Mouse (Mus musculus): Measurements from ENCODE around the gene Fam163a. TPM values are rescaled to one million over a fixed set of nuclear protein-coding genes. Genes with fewer than 3 reads are reported as not detected.

The Fam163a gene
- total RNA-seq, 2 experiments from 2014 or later = 4.6 to 6.1 TPM

DNA sequence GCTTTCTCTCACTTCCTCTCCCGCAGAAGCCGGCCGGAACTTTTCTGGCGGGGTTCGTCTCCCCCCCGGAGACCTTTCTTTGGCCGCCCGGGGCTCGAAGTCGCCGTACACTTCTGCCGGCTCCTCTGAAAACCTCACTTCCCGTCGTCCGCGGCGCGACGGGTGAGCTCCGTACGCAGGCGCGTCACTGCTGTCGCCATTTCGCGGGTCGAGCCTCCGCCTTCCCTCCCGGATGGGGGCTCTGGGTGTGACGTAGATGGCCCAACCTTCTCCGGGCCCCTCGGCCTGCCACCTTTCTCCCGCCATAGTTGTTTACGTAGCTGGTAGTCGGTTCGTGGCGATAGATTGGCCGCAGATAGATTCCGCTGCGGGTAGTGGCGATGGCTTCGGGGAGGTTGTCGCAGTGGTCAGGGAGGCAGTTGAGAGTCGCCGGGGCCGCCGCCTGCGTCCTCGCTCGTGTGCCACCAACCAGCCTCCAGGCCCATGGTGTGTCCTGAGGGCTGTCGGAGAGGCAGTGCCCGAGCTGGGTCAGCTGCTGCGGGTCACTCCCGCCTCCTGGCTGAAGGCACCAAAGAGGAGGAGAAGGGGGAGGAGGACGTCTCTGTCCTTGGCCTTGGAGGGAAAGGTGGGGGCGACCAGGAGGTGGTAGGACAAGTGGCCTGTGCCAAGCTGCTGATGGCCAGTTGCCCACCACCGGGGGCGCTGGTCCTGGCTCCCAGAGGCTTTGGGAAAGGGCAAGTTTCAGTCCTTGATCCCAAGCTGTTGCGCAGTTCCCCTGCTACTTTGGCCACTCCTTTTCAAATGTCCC lies 168.7 kb downstream of the Fam163a start, which contains the start of gene Tor1aip1:
Gene Tor1aip1 (minus strand): TSS at position 551 of the 808 bp plus-strand sequence.
- intact Hi-C loops (cut with DNase I) = no loop called here
- peak; percentile 98 for DNase-seq

DNA sequence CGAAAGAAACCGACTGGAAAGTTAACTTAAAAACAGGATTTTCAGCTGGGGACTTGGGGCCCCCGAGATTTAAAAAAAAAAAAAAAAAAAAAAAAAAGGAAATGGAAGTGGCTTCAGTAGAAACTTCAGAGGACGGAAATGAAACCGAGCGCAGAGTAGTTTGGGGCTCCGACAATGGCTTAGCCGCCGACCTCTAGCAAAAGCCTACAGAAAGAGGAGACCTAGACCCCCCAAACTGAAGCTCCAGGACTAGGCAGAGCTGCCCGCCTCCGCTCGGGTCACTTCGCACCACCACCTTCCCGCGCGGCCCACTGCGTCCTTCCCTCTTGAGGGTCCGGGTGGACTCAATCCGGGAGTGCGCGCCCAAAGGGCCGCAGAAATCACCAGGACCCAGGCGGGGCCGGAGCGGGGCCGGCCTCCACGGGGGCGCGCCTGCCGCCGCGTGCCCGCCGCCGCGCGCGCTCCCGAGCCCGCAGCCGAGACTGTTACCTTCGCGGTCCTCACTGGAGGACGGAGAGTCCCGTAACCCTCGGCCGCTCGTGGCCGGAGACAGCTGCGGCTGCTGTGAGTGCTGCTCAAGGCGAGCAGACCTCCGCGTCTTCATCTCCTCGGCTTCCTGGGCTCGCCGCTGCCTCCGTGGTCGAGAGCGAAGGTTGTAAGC lies 169.4 kb downstream of the Fam163a start, which contains the start of gene Tor1aip2:
Gene Tor1aip2 (plus strand): TSS at position 135 of the 661 bp plus-strand sequence.
- intact Hi-C loops (cut with DNase I) = no loop called here
- DNase-seq = peak; percentile 82

DNA sequence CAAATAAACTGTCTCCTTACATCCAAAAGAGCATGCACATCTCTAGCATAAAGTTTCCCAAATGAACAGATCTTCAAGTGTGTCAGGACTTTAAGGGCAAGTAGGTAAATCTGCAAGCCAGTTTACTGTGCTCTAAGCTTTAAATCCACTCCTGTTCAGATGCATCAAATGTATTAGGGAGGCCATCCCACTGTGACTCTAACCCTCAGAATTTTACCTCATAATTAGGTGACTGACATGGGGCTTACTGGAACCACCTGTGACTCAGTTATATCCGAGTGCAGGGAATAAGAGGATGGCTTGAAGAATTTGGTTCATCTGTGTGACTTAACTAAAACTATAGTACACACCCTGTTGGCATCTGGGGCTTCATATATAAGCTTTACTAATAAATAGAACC lies 170.2 kb downstream of the Fam163a start:
- intact Hi-C loops (cut with DNase I) = no loop called here
- DNase-seq = no peak

- intact Hi-C loops (cut with DNase I) = no loop called here
- no peak for DNase-seq
Observed at GRCm38 (mm10) chr1:156033921-156034320, 170.9 kb downstream of the Fam163a start.

DNA sequence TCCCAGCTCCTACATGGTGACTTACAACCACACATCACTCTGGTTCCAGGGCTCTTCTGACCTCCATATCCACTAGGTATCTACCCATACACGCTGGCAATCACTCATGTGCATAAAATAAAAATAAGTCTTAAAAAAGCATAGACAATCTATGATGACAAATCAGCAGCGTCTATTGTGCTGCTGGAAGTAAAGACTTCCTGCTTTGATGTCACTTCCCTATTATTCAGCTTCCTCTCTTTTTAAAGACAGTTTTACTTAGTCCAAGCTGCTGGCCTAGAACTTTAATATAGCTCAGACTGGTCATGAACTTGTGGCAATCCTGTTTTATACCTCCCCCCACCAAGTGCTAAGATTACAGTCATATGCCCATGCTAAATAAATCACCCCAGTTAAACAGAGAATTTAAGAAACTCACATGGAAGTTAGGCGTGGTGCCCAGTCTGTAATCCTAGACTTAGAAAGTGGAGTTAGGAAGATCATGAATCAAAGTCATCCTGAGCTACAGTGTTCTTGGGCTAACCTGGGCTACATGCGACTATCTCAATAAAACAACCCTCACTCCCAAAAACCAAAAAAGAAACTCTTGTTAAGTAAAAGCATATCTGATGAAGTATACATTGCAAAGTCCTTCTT lies 176.4 kb downstream of the Fam163a start:
- no peak for DNase-seq
- intact Hi-C loops (cut with DNase I) = no loop called here

DNA sequence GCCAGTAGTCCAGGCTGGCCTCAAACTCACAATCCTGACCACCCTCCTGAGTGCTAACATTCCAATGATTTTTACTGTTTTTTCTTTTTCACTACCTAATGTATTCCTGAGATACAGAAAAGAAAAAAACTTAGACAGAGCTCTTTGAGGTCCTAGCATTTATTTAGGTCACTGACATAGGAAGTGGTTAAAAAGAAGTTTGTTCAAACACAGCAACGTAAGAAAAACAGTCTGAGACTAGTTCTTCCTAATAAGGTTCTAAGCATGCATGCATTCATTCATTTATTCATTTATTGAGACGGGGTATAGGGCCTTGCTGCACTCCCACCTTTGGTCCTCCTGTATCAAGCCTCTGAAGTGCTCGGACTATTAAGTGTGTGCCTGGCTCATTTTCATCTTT lies 177.0 kb downstream of the Fam163a start:
- no peak for DNase-seq
- intact Hi-C loops (cut with DNase I) = no loop called here

Other genes starting within 250 kb of the Fam163a start
- 10 to 100 TPM; 49.9 to 52.8 TPM for gene Cep350, start 231.8 kb downstream of the Fam163a start, total RNA-seq (2021)
- 10 to 100 TPM; 51.4 to 54.7 TPM for gene Tor1aip2, start 169.6 kb downstream of the Fam163a start, total RNA-seq (2021)
- 10 to 100 TPM; 17.4 to 20.6 TPM for gene Tor1aip1, start 168.5 kb downstream of the Fam163a start, total RNA-seq (2021)
- gene Tdrd5, start 98.6 kb upstream of the Fam163a start, total RNA-seq (2021) = 1 to 10 TPM; 3.5 to 3.7 TPM
- 1 to 10 TPM in 1 of 2 experiments, under 1 TPM in 1; 0.97 to 1.1 TPM for gene Nphs2, start 105.7 kb upstream of the Fam163a start, total RNA-seq (2021)
- 100 to 1,000 TPM; 562 to 582 TPM for gene Gm2000, start 161.0 kb upstream of the Fam163a start, total RNA-seq (2021)
- gene Axdnd1, start 216.1 kb upstream of the Fam163a start, total RNA-seq (2021) = 1 to 10 TPM in 1 of 2 experiments, under 1 TPM in 1; 0.85 to 1.8 TPM